Mouse (Mus musculus) kidney, postnatal 0 days (tissue): ENCODE data around the gene Itga2. TPM values are rescaled to one million over a fixed set of nuclear protein-coding genes. Genes with fewer than 3 reads are reported as not detected.

ENCODE experiments used
- ATAC-seq: fragments of 200-750 bp; cut with Nextera tagmentation; replicated peaks from 2 replicates; pipeline ENCODE4 v1.8.0; 2017; ENCODE audit warnings: low read depth, moderate number of reproducible peaks, moderate TSS enrichment, moderate library complexity; ENCODE audit not compliant: low FRiP score
- DNase-seq: peaks from one replicate; pipeline ENCODE4 v3.0.0-alpha.2; 2016; ENCODE audit warnings: low spot score
- H3K27ac ChIP-seq: fragments of 300-500 bp; sonication (generic); 2 replicates; pipeline ENCODE4 v1.5.1; 2014; ENCODE audit warnings: mild to moderate bottlenecking
- H3K27me3 ChIP-seq: fragments of 300-500 bp; sonication (generic); 2 replicates; pipeline ENCODE4 v1.6.1; 2014; ENCODE audit warnings: low read length, mixed read lengths; ENCODE audit not compliant: insufficient read depth
- H3K36me3 ChIP-seq: fragments of 300-500 bp; sonication (generic); 2 replicates; pipeline ENCODE4 v1.6.1; 2014; ENCODE audit warnings: low read length, mixed read lengths; ENCODE audit not compliant: insufficient read depth
- H3K4me1 ChIP-seq: fragments of 300-500 bp; sonication (generic); replicated peaks from 2 replicates; pipeline ENCODE4 v1.6.1; 2014; ENCODE audit warnings: antibody characterized with exemption, low read length, mixed read lengths; ENCODE audit not compliant: insufficient read depth
- H3K4me2 ChIP-seq: fragments of 300-500 bp; sonication (generic); 2 replicates; pipeline ENCODE4 v1.6.1; 2014; ENCODE audit warnings: mild to moderate bottlenecking, low read length, moderate library complexity, mixed read lengths
- H3K4me3 ChIP-seq: fragments of 300-500 bp; sonication (generic); replicated peaks from 2 replicates; pipeline ENCODE4 v1.5.1; 2014; ENCODE audit warnings: low read depth, low read length
- H3K9ac ChIP-seq: fragments of 300-500 bp; sonication (generic); 2 replicates; pipeline ENCODE4 v1.6.1; 2014; ENCODE audit warnings: low read depth, low read length
- H3K9me3 ChIP-seq: fragments of 300-500 bp; sonication (generic); replicated peaks from 2 replicates; pipeline ENCODE4 v1.6.1; 2016; ENCODE audit warnings: low read length, inconsistent platforms, mixed read lengths
- CTCF ChIP-seq: IDR thresholded peaks from 2 replicates; pipeline ENCODE4 v1.5.1; 2016; ENCODE audit warnings: antibody characterized with exemption, low read depth, mild to moderate bottlenecking, moderate library complexity
- WGBS: fragments of 180-500 bp; shearing (Covaris S2); extraction: QIAGEN DNeasy Blood & Tissue Kit; methylation state at CpG from one replicate; pipeline ENCODE4 v1.1.7; 2014; 5-methylcytosine and 5-hydroxymethylcytosine counted together
- polyA plus RNA-seq: library from polyadenylated mRNA; unstranded; fragments of >200 nt; fragmentation: Nextera tagmentation; extraction: Ambion mirVana; gene quantifications from 2 replicates; pipeline ENCODE4 v1.2.1, GENCODE M21; 2015

Itga2 gene
- polyA plus RNA-seq, 1 experiment from 2014 or later = 2.3 TPM

DNA sequence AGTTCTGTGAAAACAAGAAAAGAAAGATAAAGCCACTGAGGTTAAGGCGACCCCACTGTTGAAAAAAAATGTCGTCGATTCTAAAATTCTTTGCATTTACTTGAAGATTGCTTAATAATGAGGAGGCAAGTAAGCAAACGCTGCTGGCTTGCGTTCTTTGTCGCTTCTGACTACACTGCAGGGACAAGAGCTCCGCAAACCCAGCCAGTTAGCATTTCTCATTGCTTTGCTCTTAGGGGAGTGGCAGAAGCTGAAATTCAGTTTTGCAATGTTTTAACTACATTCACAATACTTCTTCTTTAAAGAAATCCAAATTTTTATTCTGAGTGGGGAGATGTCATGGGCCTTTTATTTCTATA lies 75.7 kb downstream of the Itga2 start:
- no peak for ATAC-seq

DNA sequence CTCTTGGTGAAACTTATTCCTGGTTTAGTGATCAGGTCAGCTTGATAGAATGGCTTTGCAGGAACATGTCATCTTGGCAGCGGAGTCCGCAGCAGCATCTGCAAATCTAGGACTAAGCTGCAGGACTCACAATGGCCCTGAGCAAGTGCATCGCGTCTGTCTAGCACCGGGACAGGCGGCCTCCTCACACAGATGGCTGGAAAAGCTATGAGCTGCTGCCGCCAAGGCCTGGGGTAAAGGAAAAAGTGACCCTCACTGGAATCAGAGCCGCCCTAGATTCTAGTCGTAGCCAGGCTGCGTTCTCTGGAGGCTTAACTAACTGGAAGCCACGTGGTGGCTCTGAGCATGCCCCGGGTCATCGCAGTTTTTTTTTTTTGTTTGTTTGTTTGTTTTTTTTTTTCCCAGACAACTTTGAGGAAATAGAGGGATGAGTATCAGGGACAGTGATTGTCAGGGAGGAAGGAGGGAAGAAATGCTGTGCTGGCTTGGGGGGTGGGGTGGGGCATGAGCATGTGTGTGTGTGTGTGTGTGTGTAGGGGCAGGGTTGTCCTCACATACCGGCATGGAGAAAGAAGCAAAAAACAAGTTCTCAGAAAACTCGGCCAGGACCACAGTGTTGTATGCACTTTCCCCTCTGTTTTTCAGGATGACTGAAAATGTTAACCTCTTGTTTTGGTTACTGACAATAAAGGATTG lies 76.2 kb downstream of the Itga2 start:
- Histone ChIP-seq H3K27ac (no peak overlapping the region), H3K4me1 (no peaks in the 10 kb centered on the region), H3K9ac (no peak overlapping the region), H3K4me2 (peak overlapping the region; percentile 23; the same call in 1 of the 2 replicates), H3K36me3 (no peaks in the 10 kb centered on the region), H3K4me3 (no peak overlapping the region), H3K9me3 (no peaks in the 10 kb centered on the region), H3K27me3 (no peaks in the 10 kb centered on the region)
- no peak for TF ChIP-seq CTCF
- 32% methylated on average over 15 of the region's 15 CpGs for WGBS
- ATAC-seq (no peak), DNase-seq (no peak)

More for the DNA sequence above, 75.7 kb downstream of the Itga2 start:
- Histone ChIP-seq H3K4me2 (0 out of 2 replicates have a peak overlapping the region, but pooled peaks have one; percentile 23), H3K4me1 (no peaks in the 10 kb centered on the region), H3K4me3 (no peak overlapping the region), H3K9me3 (no peaks in the 10 kb centered on the region), H3K9ac (no peak overlapping the region), H3K27me3 (no peaks in the 10 kb centered on the region), H3K36me3 (no peaks in the 10 kb centered on the region), H3K27ac (no peak overlapping the region)
- DNase-seq = no peak
- TF ChIP-seq CTCF = no peak
- WGBS = 55% methylated on average over 7 of the region's 7 CpGs

DNA sequence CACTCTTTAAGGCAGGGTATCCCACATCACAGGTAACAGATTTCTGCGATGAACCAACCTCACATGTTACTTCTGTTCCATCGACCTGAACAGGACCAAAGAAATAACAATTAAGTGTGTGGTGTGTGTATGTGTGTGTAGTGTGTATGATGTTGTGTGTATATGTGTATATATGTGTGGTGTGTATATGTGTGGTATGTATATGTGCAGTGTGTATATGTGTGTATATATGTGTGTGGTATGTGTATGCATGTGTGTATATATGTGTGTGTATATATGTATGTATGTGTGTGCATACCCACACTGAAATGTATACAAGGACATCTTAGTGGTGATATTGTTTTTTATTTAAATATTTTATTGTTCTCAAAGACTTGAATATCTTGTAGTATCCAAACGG lies 77.5 kb downstream of the Itga2 start:
- no peak for TF ChIP-seq CTCF
- Histone ChIP-seq H3K27me3 (no peaks in the 10 kb centered on the region), H3K4me3 (no peak overlapping the region), H3K9me3 (no peaks in the 10 kb centered on the region), H3K4me1 (no peaks in the 10 kb centered on the region), H3K4me2 (no peak overlapping the region), H3K36me3 (no peaks in the 10 kb centered on the region), H3K9ac (no peak overlapping the region), H3K27ac (no peak overlapping the region)
- DNase-seq = no peak
- WGBS = 96% methylated on average over 3 of the region's 3 CpGs
- no peak for ATAC-seq

DNA sequence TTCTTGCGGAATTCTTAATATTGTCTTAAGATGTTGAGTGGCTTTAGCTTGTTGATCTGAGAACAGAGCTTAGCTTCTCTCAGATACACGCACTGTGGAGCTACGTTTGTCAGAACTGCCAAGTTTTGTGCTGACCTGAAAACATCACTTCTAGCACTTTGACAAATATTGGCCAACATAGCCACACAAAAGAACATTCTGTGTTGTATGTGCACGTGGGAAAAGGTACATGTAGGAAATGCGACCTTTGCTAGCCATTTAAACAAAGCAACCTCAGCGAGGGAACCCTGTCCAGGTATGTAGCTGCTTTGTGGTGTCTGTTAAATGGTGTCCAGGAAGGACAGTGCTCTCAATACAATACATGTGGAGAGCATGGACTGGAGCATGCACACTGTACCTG lies 77.9 kb downstream of the Itga2 start:
- no peak for ATAC-seq

DNA sequence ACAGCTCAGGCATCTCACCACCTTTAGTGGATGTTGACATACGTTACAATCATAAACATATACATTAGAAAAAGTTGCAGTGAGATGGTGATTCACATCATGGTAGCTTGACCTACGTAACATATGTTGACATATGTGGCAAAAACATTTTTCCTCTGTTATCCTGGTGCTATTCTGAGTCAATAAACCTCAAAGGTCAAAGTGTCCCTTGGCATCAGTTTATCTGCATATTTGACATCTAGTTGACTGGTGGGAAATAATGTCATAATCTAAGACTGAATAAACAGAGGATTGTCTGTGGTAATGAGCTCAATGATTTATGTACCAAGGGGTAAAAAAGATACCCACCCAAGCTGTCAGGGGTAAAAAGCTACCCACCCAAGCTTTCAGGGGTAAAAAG lies 78.7 kb downstream of the Itga2 start:
- no peak overlapping the region for H3K27ac ChIP-seq
- no peak for TF ChIP-seq CTCF
- H3K27me3 ChIP-seq = no peaks in the 10 kb centered on the region
- no peak overlapping the region for H3K9ac ChIP-seq
- 94% methylated on average over 2 of the region's 2 CpGs for WGBS
- H3K4me3 ChIP-seq = no peak overlapping the region
- H3K4me2 ChIP-seq = no peak overlapping the region
- ATAC-seq (no peak), DNase-seq (no peak)
- H3K4me1 ChIP-seq = no peaks in the 10 kb centered on the region
- H3K36me3 ChIP-seq = no peaks in the 10 kb centered on the region
- H3K9me3 ChIP-seq = no peaks in the 10 kb centered on the region

More for the DNA sequence above, 77.9 kb downstream of the Itga2 start:
- 91% methylated on average over 6 of the region's 6 CpGs for WGBS
- TF ChIP-seq CTCF = no peak
- no peaks in the 10 kb centered on the region for H3K9me3 ChIP-seq
- H3K4me2 ChIP-seq = no peak overlapping the region
- no peak overlapping the region for H3K27ac ChIP-seq
- H3K27me3 ChIP-seq = no peaks in the 10 kb centered on the region
- H3K36me3 ChIP-seq = no peaks in the 10 kb centered on the region
- H3K4me3 ChIP-seq = no peak overlapping the region
- no peaks in the 10 kb centered on the region for H3K4me1 ChIP-seq
- H3K9ac ChIP-seq = no peak overlapping the region
- no peak for DNase-seq

DNA sequence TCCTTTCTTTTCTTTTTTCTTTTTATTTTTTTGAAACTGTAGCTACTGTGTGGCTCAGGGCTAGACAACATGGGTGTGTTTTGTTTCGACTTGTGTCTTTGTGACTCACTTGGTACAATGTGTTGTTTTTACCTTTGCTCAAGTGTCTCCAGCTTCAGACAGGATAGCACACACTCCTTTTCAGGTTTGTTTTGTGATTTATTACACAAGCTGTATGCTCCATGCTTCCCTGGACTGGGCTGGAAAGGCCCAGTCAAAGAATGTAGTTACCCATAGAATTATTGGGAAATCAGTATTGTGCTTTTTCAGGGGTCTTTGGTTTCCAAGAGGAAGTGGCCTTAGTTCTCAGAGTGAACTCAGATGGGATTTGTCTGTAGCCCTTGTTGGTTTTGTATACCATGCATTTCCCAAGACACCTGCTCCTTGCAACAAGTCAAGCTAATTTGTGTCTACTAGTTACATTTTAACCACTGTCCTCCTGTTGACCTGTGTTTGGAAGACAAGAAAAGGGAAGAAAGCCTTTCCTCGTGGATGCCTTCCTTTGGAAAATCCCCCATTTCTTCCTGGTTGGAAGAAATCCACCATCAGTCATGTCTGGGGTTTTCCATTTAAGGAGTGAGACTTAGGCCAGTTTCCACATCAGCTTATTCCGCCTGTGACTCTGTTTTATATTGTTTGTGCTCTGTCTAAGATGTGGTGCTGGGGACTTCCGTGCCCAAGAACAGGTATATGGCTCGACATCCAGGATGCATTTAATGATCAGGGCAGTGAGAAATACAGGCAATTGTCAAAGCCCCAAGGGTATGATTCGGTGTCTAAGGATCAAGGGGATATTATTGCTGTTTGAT lies 79.4 kb downstream of the Itga2 start:
- Histone ChIP-seq H3K4me2 (no peak overlapping the region), H3K4me1 (no peaks in the 10 kb centered on the region), H3K9me3 (no peaks in the 10 kb centered on the region), H3K27ac (peak overlapping the region; percentile 73), H3K36me3 (no peaks in the 10 kb centered on the region), H3K27me3 (no peaks in the 10 kb centered on the region), H3K9ac (no peak overlapping the region), H3K4me3 (no peak overlapping the region)
- ATAC-seq = peak; percentile 84
- TF ChIP-seq CTCF = no peak
- 54% methylated on average over 6 of the region's 6 CpGs for WGBS
- no peak for DNase-seq
